Mouse (Mus musculus): Measurements from ENCODE around the gene Gpsm3. TPM values are rescaled to one million over a fixed set of nuclear protein-coding genes. Genes with fewer than 3 reads are reported as not detected.
A peak's percentile ranks its signal among the peaks of the same experiment; 100 is the strongest.

Gene Gpsm3
- polyA plus RNA-seq, 1 experiment from 2014 or later, result 5.5 TPM

GRCm38 (mm10) chr17:34582528-34582927, 7.1 kb upstream of the Gpsm3 start:
- no peak overlapping the region for H3K4me3 ChIP-seq
- H3K27ac ChIP-seq, result no peak overlapping the region
- no peaks in the 10 kb centered on the region for H3K9me3 ChIP-seq (replicated peaks)
- WGBS, result 76% methylated on average over 12 of the region's 12 CpGs
- H3K36me3 ChIP-seq, result no peaks in the 10 kb centered on the region
- no peak for ATAC-seq (replicated peaks; ENCODE audit: insufficient number of reproducible peaks, insufficient read depth, low FRiP score, low read depth)
- peaks cover 3% of the 10 kb centered on the region; the same call in 1 of the 2 replicates for H3K27me3 ChIP-seq
- no peak overlapping the region for H3K4me2 ChIP-seq
- H3K9ac ChIP-seq, result no peak overlapping the region
- peaks cover 13% of the 10 kb centered on the region for H3K4me1 ChIP-seq (replicated peaks)

GRCm38 (mm10) chr17:34583397-34583796, 6.2 kb upstream of the Gpsm3 start:
- no peak overlapping the region for H3K4me2 ChIP-seq
- WGBS, result 66% methylated on average over 7 of the region's 7 CpGs
- H3K9ac ChIP-seq, result no peak overlapping the region
- H3K27me3 ChIP-seq, result peaks cover 3% of the 10 kb centered on the region; the same call in 1 of the 2 replicates
- no peak for ATAC-seq (replicated peaks; ENCODE audit: insufficient number of reproducible peaks, insufficient read depth, low FRiP score, low read depth)
- H3K27ac ChIP-seq, result no peak overlapping the region
- peaks cover 19% of the 10 kb centered on the region for H3K4me1 ChIP-seq (replicated peaks)
- H3K4me3 ChIP-seq, result no peak overlapping the region
- H3K9me3 ChIP-seq (replicated peaks), result no peaks in the 10 kb centered on the region
- no peaks in the 10 kb centered on the region for H3K36me3 ChIP-seq

- Histone ChIP-seq H3K4me2 (no peak overlapping the region), H3K27ac (no peak overlapping the region), H3K4me3 (no peak overlapping the region), H3K9ac (no peak overlapping the region), H3K4me1 (replicated peaks) (peaks cover 23% of the 10 kb centered on the region), H3K27me3 (peaks cover 3% of the 10 kb centered on the region; the same call in 1 of the 2 replicates), H3K36me3 (no peaks in the 10 kb centered on the region), H3K9me3 (replicated peaks) (no peaks in the 10 kb centered on the region)
- ATAC-seq (replicated peaks; ENCODE audit: insufficient number of reproducible peaks, insufficient read depth, low FRiP score, low read depth), result no peak
- WGBS, result 88% methylated on average over 8 of the region's 8 CpGs
These were observed 5.8 kb upstream of the Gpsm3 start for GRCm38 (mm10) chr17:34583819-34584218.

- Histone ChIP-seq H3K27me3 (peaks cover 3% of the 10 kb centered on the region; the same call in 1 of the 2 replicates), H3K9ac (no peak overlapping the region), H3K4me3 (no peak overlapping the region), H3K4me1 (replicated peaks) (peaks cover 35% of the 10 kb centered on the region), H3K9me3 (replicated peaks) (no peaks in the 10 kb centered on the region), H3K27ac (no peak overlapping the region), H3K4me2 (no peak overlapping the region), H3K36me3 (no peaks in the 10 kb centered on the region)
- 89% methylated on average over 8 of the region's 8 CpGs for WGBS
- no peak for ATAC-seq (replicated peaks; ENCODE audit: insufficient number of reproducible peaks, insufficient read depth, low FRiP score, low read depth)
These were observed 4.5 kb upstream of the Gpsm3 start for GRCm38 (mm10) chr17:34585121-34585520.

- Histone ChIP-seq H3K9ac (peak overlapping the region; percentile 82), H3K27me3 (peaks cover 3% of the 10 kb centered on the region; the same call in 1 of the 2 replicates), H3K36me3 (no peaks in the 10 kb centered on the region), H3K9me3 (replicated peaks) (no peaks in the 10 kb centered on the region), H3K27ac (peak overlapping the region; percentile 98), H3K4me3 (peak overlapping the region; percentile 78), H3K4me2 (peak overlapping the region; percentile 96), H3K4me1 (replicated peaks) (peaks cover 45% of the 10 kb centered on the region)
- ATAC-seq (replicated peaks; ENCODE audit: insufficient number of reproducible peaks, insufficient read depth, low FRiP score, low read depth), result no peak
- 33% methylated on average over 32 of the region's 32 CpGs for WGBS
These were observed 3.5 kb upstream of the Gpsm3 start for GRCm38 (mm10) chr17:34585877-34586771.

GRCm38 (mm10) chr17:34586796-34587422, 2.7 kb upstream of the Gpsm3 start:
- H3K9ac ChIP-seq, result peak overlapping the region; percentile 82
- peak overlapping the region; percentile 96 for H3K4me2 ChIP-seq
- peak overlapping the region; percentile 78 for H3K4me3 ChIP-seq
- peaks cover 51% of the 10 kb centered on the region for H3K4me1 ChIP-seq (replicated peaks)
- peak overlapping the region; percentile 98 for H3K27ac ChIP-seq
- WGBS, result under 1% methylated on average over 38 of the region's 38 CpGs
- H3K9me3 ChIP-seq (replicated peaks), result no peaks in the 10 kb centered on the region
- ATAC-seq (replicated peaks; ENCODE audit: insufficient number of reproducible peaks, insufficient read depth, low FRiP score, low read depth), result peak; percentile 80
- no peaks in the 10 kb centered on the region for H3K36me3 ChIP-seq
- H3K27me3 ChIP-seq, result peaks cover 3% of the 10 kb centered on the region; the same call in 1 of the 2 replicates

GRCm38 (mm10) chr17:34587423-34587811, 2.2 kb upstream of the Gpsm3 start:
- peaks cover 51% of the 10 kb centered on the region for H3K4me1 ChIP-seq (replicated peaks)
- peaks cover 3% of the 10 kb centered on the region; the same call in 1 of the 2 replicates for H3K27me3 ChIP-seq

GRCm38 (mm10) chr17:34587814-34588213, 1.8 kb upstream of the Gpsm3 start:
- peak overlapping the region; percentile 98 for H3K27ac ChIP-seq
- peaks cover 51% of the 10 kb centered on the region for H3K4me1 ChIP-seq (replicated peaks)
- H3K9ac ChIP-seq, result peak overlapping the region; percentile 82
- H3K36me3 ChIP-seq, result no peaks in the 10 kb centered on the region
- H3K27me3 ChIP-seq, result peaks cover 3% of the 10 kb centered on the region; the same call in 1 of the 2 replicates
- no peak for ATAC-seq (replicated peaks; ENCODE audit: insufficient number of reproducible peaks, insufficient read depth, low FRiP score, low read depth)
- WGBS, result 2% methylated on average over 19 of the region's 19 CpGs
- peak overlapping the region; percentile 96 for H3K4me2 ChIP-seq
- no peaks in the 10 kb centered on the region for H3K9me3 ChIP-seq (replicated peaks)
- H3K4me3 ChIP-seq, result peak overlapping the region; percentile 78

More at GRCm38 (mm10) chr17:34587423-34587811, 2.2 kb upstream of the Gpsm3 start:
- Histone ChIP-seq H3K4me2 (peak overlapping the region; percentile 96), H3K9me3 (replicated peaks) (no peaks in the 10 kb centered on the region), H3K4me3 (peak overlapping the region; percentile 78), H3K27ac (peak overlapping the region; percentile 98), H3K9ac (peak overlapping the region; percentile 82), H3K36me3 (no peaks in the 10 kb centered on the region)
- peak; percentile 84 for ATAC-seq (replicated peaks; ENCODE audit: insufficient number of reproducible peaks, insufficient read depth, low FRiP score, low read depth)
- WGBS, result under 1% methylated on average over 50 of the region's 50 CpGs

GRCm38 (mm10) chr17:34588767-34589166, 839 bp upstream of the Gpsm3 start:
- 0 out of 2 replicates have a peak overlapping the region, but pooled peaks have one; percentile 25 for H3K27ac ChIP-seq
- no peak overlapping the region for H3K9ac ChIP-seq
- H3K27me3 ChIP-seq, result peaks cover 3% of the 10 kb centered on the region; the same call in 1 of the 2 replicates
- peak overlapping the region; percentile 78; the same call in 1 of the 2 replicates for H3K4me3 ChIP-seq
- 69% methylated on average over 3 of the region's 3 CpGs for WGBS
- H3K4me2 ChIP-seq, result peak overlapping the region; percentile 96; the same call in 1 of the 2 replicates
- H3K4me1 ChIP-seq (replicated peaks), result peaks cover 60% of the 10 kb centered on the region
- no peak for ATAC-seq (replicated peaks; ENCODE audit: insufficient number of reproducible peaks, insufficient read depth, low FRiP score, low read depth)
- H3K9me3 ChIP-seq (replicated peaks), result no peaks in the 10 kb centered on the region
- no peaks in the 10 kb centered on the region for H3K36me3 ChIP-seq

- peaks cover 65% of the 10 kb centered on the region for H3K4me1 ChIP-seq (replicated peaks)
These were observed 400 bp upstream of the Gpsm3 start for GRCm38 (mm10) chr17:34589206-34589605.

More at GRCm38 (mm10) chr17:34589206-34589605, 400 bp upstream of the Gpsm3 start:
- Histone ChIP-seq H3K9ac (no peak overlapping the region), H3K36me3 (no peaks in the 10 kb centered on the region; the same call in 1 of the 2 replicates), H3K4me3 (peak overlapping the region; percentile 95), H3K4me2 (peak overlapping the region; percentile 96), H3K27me3 (peaks cover 3% of the 10 kb centered on the region; the same call in 1 of the 2 replicates), H3K9me3 (replicated peaks) (no peaks in the 10 kb centered on the region), H3K27ac (peak overlapping the region; percentile 98)
- 31% methylated on average over 7 of the region's 7 CpGs for WGBS
- ATAC-seq (replicated peaks; ENCODE audit: insufficient number of reproducible peaks, insufficient read depth, low FRiP score, low read depth), result no peak

Measured in heart, embryonic 15.5 days (tissue).